Mouse (Mus musculus): ENCODE measurements at regions not wholly inside any gene's neighbourhood (a gene's known extent, or its start where the extent isn't known, plus 50 kb on each side); places are given as distances from the start of the nearest gene placed in this dataset.

DNA sequence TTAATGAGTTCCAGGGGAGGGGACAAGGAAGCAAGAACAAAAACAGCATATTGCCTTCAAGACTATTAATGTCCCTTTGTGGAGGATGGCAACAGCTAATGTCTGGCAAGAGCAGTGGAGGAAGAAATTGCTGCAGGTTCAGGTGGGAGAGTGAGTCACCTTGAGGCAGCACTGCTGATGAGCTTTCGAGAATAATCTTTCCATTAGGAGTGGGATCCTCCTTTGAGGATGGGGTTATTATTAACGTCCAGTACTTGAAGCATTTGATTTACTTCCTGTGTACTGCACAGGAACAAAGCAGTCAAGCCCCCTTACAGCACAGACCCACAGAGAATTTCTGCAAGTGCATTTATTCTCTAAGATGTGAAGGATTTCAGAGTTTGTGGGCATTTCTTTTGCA lies 671.2 kb upstream of the Stxbp6 start:
- intact Hi-C loops (cut with DNase I): no loop called here
- no peak for DNase-seq (ENCODE audit: extremely low spot score in 1 of 2, low spot score in 2 of 2)

DNA sequence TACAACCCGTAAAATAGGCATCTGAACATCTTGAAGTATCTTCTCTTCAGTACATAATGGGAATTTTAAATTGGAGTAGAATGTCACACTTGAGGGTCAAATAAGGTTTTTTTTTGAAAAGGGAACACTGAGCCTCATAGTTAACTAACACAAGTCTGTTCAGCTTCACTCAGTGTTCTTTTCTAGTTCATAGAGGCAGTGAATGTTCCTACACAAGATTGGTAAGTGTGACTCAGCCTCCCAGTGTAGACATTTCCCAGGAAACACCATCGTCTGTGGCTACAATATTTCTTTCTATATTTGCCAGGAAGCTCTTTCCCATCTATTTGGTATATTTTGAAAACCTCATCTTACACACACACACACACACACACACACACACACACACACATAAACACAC lies 670.1 kb upstream of the Stxbp6 start:
- DNase-seq (ENCODE audit: extremely low spot score in 1 of 2, low spot score in 2 of 2): no peak
- intact Hi-C loops (cut with DNase I): no loop called here

- DNase-seq (ENCODE audit: extremely low spot score in 1 of 2, low spot score in 2 of 2): no peak
- intact Hi-C loops (cut with DNase I): no loop called here
Observed at GRCm38 (mm10) chr12:45733661-45734060, 659.2 kb upstream of the Stxbp6 start.

GRCm38 (mm10) chr12:45724565-45725370 lies 650.3 kb upstream of the Stxbp6 start:
- DNase-seq (ENCODE audit: extremely low spot score in 1 of 2, low spot score in 2 of 2): no peak
- intact Hi-C loops (cut with DNase I): no loop called here

DNA sequence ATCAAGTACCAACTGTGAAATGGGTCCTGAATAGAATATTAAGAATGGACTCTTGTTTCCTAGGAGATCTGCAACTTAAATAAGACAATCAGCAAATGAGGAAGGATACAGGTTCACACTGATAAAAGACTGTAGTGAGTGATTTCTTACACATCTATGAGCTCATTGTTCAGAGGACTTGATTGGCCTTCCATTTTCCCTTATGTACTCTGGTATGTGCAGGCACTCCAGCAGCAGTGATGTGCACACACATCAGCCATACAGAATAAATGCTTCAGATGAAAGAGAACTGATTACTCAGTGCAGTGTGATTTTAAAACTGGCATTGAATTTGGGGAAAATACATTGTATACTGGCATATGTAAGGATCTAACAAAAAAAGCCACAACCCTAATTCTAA lies 636.8 kb upstream of the Stxbp6 start:
- DNase-seq (ENCODE audit: extremely low spot score in 1 of 2, low spot score in 2 of 2): no peak
- intact Hi-C loops (cut with DNase I): no loop called here

DNA sequence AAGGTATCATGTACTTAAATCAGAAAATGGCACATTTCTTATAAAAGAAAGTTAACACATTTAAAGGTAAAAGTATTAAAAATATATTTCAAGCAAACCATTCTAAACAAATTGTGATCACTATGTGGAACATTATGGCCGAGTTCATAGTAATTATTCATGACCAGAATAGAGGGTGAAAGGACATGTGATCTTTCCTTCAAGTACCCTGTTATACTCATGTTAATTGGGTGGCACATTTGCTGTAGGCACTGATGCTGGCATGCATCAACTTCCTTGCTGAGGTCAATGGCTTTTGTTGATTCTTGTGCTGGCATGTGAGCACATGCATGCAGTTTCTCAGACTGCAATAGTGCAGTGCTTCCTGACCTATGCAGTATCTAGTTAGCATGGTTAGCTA lies 636.3 kb upstream of the Stxbp6 start:
- DNase-seq (ENCODE audit: extremely low spot score in 1 of 2, low spot score in 2 of 2): no peak
- intact Hi-C loops (cut with DNase I): no loop called here

- no peak for DNase-seq (ENCODE audit: extremely low spot score in 1 of 2, low spot score in 2 of 2)
- intact Hi-C loops (cut with DNase I): no loop called here
Observed at GRCm38 (mm10) chr12:45689291-45689690, 614.8 kb upstream of the Stxbp6 start.

DNA sequence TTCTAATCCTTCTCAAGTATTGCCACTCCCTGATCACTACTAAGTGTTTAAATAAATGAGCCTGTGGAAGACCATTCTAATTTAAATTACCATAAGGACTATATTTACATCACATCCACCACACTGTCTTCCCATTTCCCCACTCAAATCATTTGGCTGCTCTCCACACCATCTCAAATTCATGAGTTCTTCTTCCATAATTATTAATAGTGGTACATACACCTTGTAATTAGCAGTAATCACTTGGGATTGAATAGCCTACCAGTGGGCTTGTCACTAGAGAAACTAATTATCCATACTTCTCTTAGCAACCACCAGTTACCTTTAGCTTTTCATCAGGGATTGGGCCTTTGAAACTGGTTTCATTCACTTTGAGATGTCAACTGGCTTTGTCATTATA lies 612.3 kb upstream of the Stxbp6 start:
- no peak for DNase-seq (ENCODE audit: extremely low spot score in 1 of 2, low spot score in 2 of 2)
- intact Hi-C loops (cut with DNase I): no loop called here

- intact Hi-C loops (cut with DNase I): no loop called here
- DNase-seq (ENCODE audit: extremely low spot score in 1 of 2, low spot score in 2 of 2): no peak
Observed at GRCm38 (mm10) chr12:45672361-45672760, 597.9 kb upstream of the Stxbp6 start.

- intact Hi-C loops (cut with DNase I): no loop called here
- DNase-seq (ENCODE audit: extremely low spot score in 1 of 2, low spot score in 2 of 2): peak in 1 of 2 experiments; percentile 8
Observed at GRCm38 (mm10) chr12:45671554-45671948, 597.0 kb upstream of the Stxbp6 start.

DNA sequence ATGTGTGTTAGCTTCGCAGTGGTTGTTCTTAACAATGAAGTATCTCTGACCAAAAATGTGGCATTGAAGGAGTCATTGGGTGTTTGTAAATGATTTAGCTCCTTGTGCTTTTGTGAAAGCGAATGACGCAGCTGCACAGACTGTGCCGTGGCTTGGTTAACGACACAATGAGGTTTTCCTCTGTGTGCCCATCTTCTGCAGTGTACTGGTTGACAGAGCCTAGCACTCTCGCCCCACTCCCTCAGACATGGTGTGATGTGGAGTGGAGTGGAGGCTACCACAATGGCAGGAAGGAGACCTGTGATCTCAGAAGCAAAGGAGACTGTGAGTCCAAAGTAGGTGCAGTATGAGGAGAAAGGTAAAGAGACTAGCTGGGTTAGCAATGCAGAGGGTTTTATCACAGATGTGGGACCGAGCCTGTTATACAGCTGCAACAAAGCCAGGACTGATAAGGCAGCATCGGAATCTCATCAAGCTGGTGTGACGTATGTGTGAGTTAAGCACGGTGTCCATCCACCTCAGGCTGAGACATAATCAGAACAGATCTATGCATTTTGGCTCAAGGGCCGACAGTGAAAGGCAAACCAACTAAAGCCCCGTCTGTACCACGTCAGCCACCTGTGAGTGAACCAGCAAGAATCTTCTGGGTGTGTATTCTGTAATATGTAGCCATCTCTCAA lies 596.5 kb upstream of the Stxbp6 start:
- intact Hi-C loops (cut with DNase I): no loop called here
- no peak for DNase-seq (ENCODE audit: extremely low spot score in 1 of 2, low spot score in 2 of 2)

GRCm38 (mm10) chr12:45670246-45670873 lies 595.9 kb upstream of the Stxbp6 start:
- DNase-seq (ENCODE audit: extremely low spot score in 1 of 2, low spot score in 2 of 2): no peak
- intact Hi-C loops (cut with DNase I): no loop called here

DNA sequence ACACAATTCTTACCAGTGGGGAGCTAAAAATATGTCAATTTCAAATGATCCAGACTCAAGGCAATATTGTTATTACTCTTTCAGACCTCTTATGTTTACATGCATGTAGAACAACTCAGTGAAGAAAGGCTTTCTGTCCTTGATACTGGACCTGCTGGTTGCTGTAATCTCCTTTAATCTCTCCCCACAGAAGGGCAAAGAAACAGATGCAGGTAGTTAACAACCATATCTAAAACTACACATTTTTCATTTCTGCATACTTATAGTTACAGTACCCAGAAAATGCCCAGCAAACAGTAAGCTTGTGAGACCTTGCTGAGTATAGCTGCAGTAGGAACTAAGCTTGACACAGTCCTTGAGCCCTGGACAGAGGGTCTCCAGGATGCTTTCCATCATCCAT lies 585.1 kb upstream of the Stxbp6 start:
- intact Hi-C loops (cut with DNase I): no loop called here
- DNase-seq (ENCODE audit: extremely low spot score in 1 of 2, low spot score in 2 of 2): no peak

GRCm38 (mm10) chr12:45656574-45656973 lies 582.1 kb upstream of the Stxbp6 start:
- intact Hi-C loops (cut with DNase I): no loop called here
- no peak for DNase-seq (ENCODE audit: extremely low spot score in 1 of 2, low spot score in 2 of 2)

GRCm38 (mm10) chr12:45648654-45649053 lies 574.1 kb upstream of the Stxbp6 start:
- intact Hi-C loops (cut with DNase I): no loop called here
- DNase-seq (ENCODE audit: extremely low spot score in 1 of 2, low spot score in 2 of 2): no peak

DNA sequence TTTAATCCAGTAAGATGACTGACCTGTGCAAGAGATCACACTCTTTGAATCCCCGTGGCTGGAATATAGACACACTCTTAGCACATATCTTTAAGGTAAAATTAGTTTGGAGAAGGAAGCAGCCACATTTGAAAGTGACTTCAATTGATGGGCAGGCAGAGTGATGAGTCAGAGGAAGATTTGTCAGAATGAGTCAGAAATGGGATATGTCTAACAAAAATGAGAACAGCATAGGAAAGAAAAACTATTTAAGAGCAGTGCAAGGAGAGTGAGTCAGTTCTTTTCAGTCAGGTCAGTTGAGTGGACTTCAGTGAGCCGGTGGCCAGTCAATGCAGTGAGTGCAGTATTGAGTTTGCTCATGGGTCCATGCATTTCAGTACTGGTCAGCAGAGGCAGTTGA lies 569.7 kb upstream of the Stxbp6 start:
- intact Hi-C loops (cut with DNase I): no loop called here

DNA sequence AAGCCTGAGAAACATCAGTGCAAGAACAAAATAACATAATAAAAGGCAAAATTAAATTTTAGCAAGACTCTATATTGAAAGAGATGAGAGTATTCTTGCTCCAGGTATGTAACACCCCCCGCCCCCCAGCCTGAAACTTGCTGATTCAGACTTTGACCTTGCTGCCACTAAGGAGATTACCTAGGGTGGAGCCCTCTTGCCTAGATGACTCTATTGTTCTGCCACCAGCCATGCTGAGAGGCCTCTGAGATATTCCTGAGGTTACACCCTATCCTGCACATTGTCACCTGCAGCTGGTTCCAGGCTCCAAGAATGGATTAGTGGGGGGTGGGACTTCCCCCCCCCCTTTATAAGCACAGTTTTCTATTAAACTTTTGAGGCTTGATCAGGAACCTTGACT lies 548.3 kb upstream of the Stxbp6 start:
- no peak for DNase-seq (ENCODE audit: extremely low spot score in 1 of 2, low spot score in 2 of 2)

More for the DNA sequence above, 569.7 kb upstream of the Stxbp6 start:
- DNase-seq (ENCODE audit: extremely low spot score in 1 of 2, low spot score in 2 of 2): no peak

GRCm38 (mm10) chr12:45620056-45620455 lies 545.5 kb upstream of the Stxbp6 start:
- intact Hi-C loops (cut with DNase I): no loop called here
- DNase-seq (ENCODE audit: extremely low spot score in 1 of 2, low spot score in 2 of 2): no peak

More for the DNA sequence above, 548.3 kb upstream of the Stxbp6 start:
- intact Hi-C loops (cut with DNase I): no loop called here

- intact Hi-C loops (cut with DNase I): no loop called here
- DNase-seq (ENCODE audit: extremely low spot score in 1 of 2, low spot score in 2 of 2): no peak
Observed at GRCm38 (mm10) chr12:45614509-45615150, 540.1 kb upstream of the Stxbp6 start.

DNA sequence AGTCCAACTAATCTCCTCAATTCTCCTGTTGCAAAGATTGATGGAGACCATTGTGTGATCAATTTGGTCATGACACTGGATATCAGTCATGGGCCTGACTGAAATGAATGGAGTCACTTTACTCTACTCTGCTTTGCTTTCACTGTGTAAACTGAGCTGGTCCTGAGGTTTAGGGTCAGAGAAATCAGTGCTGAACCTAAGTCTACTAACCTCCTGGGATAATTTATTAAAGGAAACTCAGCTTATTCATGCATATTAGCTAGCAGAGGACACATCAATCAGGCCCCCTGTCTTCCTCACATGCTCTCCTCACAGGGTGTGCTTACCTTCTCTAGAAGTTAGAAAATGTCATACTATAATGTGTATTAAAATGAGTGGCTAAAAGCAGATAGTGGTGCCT lies 539.6 kb upstream of the Stxbp6 start:
- intact Hi-C loops (cut with DNase I): no loop called here
- DNase-seq (ENCODE audit: extremely low spot score in 1 of 2, low spot score in 2 of 2): no peak

Measured in left cerebral cortex, postnatal 10 days (tissue).